Mouse (Mus musculus) intestine, postnatal 0 days (tissue): ENCODE results near the gene Chsy1. TPM values are rescaled to one million over a fixed set of nuclear protein-coding genes. Genes with fewer than 3 reads are reported as not detected.

Experiments used
- ATAC-seq: fragments of 200-750 bp; cut with Nextera tagmentation; 2 replicates; pipeline ENCODE4 v1.8.0; 2017; ENCODE audit warnings: mild to moderate bottlenecking, moderate TSS enrichment, moderate library complexity
- H3K27ac ChIP-seq: fragments of 300-500 bp; sonication (generic); 2 replicates; pipeline ENCODE4 v1.5.1; 2014; ENCODE audit warnings: mild to moderate bottlenecking, low read depth, low read length, moderate library complexity
- H3K27me3 ChIP-seq: fragments of 300-500 bp; sonication (generic); replicated peaks from 2 replicates; pipeline ENCODE4 v1.6.1; 2014; ENCODE audit warnings: low read length, mixed read lengths; ENCODE audit not compliant: control insufficient read depth, insufficient read depth
- H3K36me3 ChIP-seq: fragments of 300-500 bp; sonication (generic); 2 replicates; pipeline ENCODE4 v1.6.1; 2014; ENCODE audit warnings: mild to moderate bottlenecking, moderate library complexity; ENCODE audit not compliant: control insufficient read depth, insufficient read depth
- H3K4me1 ChIP-seq: fragments of 300-500 bp; sonication (generic); replicated peaks from 2 replicates; pipeline ENCODE4 v1.6.1; 2014; ENCODE audit warnings: antibody characterized with exemption, low read length, mixed read lengths; ENCODE audit not compliant: control insufficient read depth, insufficient read depth
- H3K4me2 ChIP-seq: fragments of 300-500 bp; sonication (generic); replicated peaks from 2 replicates; pipeline ENCODE4 v1.6.1; 2014; ENCODE audit warnings: low read depth, mild to moderate bottlenecking, moderate library complexity
- H3K4me3 ChIP-seq: fragments of 300-500 bp; sonication (generic); 2 replicates; pipeline ENCODE4 v1.5.1; 2014; ENCODE audit warnings: low read depth, low read length
- H3K9ac ChIP-seq: fragments of 300-500 bp; sonication (generic); 2 replicates; pipeline ENCODE4 v1.6.1; 2014; ENCODE audit warnings: mild to moderate bottlenecking, low read depth, low read length
- H3K9me3 ChIP-seq: fragments of 300-500 bp; sonication (generic); 2 replicates; pipeline ENCODE4 v1.6.1; 2016; ENCODE audit warnings: mixed run types; ENCODE audit not compliant: control insufficient read depth
- CTCF ChIP-seq: sonication (generic); IDR thresholded peaks from 2 replicates; pipeline ENCODE4 v1.5.1; 2016; ENCODE audit warnings: low read depth, mild to moderate bottlenecking, control low read depth, antibody characterized with exemption, moderate library complexity
- WGBS: fragments of 180-500 bp; shearing (Covaris S2); extraction: QIAGEN DNeasy Blood & Tissue Kit; methylation state at CpG from one replicate; pipeline ENCODE4 v1.1.7; 2014; 5-methylcytosine and 5-hydroxymethylcytosine counted together
- polyA plus RNA-seq: library from polyadenylated mRNA; unstranded; fragments of >200 nt; fragmentation: Nextera tagmentation; extraction: Ambion mirVana; gene quantifications from 2 replicates; pipeline ENCODE4 v1.2.1, GENCODE M21; 2015

Chsy1 gene
- polyA plus RNA-seq, 1 experiment from 2014 or later, result 4.4 TPM

- no peak for ATAC-seq
- WGBS, result 31% methylated on average over 8 of the region's 8 CpGs
- no peaks in the 10 kb centered on the region for H3K4me1 ChIP-seq
These were observed 91.6 kb downstream of the Chsy1 start for GRCm38 (mm10) chr7:66200791-66201450.

GRCm38 (mm10) chr7:66201657-66202056 lies 92.3 kb downstream of the Chsy1 start:
- TF ChIP-seq CTCF, result no peak
- no peak overlapping the region for H3K9ac ChIP-seq
- H3K4me2 ChIP-seq, result no peak overlapping the region
- no peaks in the 10 kb centered on the region for H3K4me1 ChIP-seq
- WGBS, result 92% methylated on average over 2 of the region's 2 CpGs
- H3K9me3 ChIP-seq, result no peaks in the 10 kb centered on the region
- H3K27me3 ChIP-seq, result no peaks in the 10 kb centered on the region
- no peak overlapping the region for H3K27ac ChIP-seq
- no peak overlapping the region for H3K4me3 ChIP-seq
- H3K36me3 ChIP-seq, result no peaks in the 10 kb centered on the region
- no peak for ATAC-seq

More at GRCm38 (mm10) chr7:66200791-66201450, 91.6 kb downstream of the Chsy1 start:
- Histone ChIP-seq H3K27me3 (no peaks in the 10 kb centered on the region), H3K4me2 (no peak overlapping the region), H3K27ac (no peak overlapping the region), H3K4me3 (no peak overlapping the region), H3K9ac (no peak overlapping the region), H3K9me3 (no peaks in the 10 kb centered on the region), H3K36me3 (no peaks in the 10 kb centered on the region)
- no peak for TF ChIP-seq CTCF

- H3K36me3 ChIP-seq, result no peaks in the 10 kb centered on the region
- H3K4me1 ChIP-seq, result no peaks in the 10 kb centered on the region
- H3K27me3 ChIP-seq, result no peaks in the 10 kb centered on the region
- no peak overlapping the region for H3K4me3 ChIP-seq
- no peak for ATAC-seq
- H3K27ac ChIP-seq, result no peak overlapping the region
- H3K4me2 ChIP-seq, result no peak overlapping the region
- H3K9me3 ChIP-seq, result no peaks in the 10 kb centered on the region
- 88% methylated on average over 2 of the region's 2 CpGs for WGBS
- no peak for TF ChIP-seq CTCF
- no peak overlapping the region for H3K9ac ChIP-seq
These were observed 100.6 kb downstream of the Chsy1 start for GRCm38 (mm10) chr7:66209920-66210319.

GRCm38 (mm10) chr7:66212887-66213286 lies 103.6 kb downstream of the Chsy1 start:
- 78% methylated on average over 1 of the region's 1 CpGs for WGBS
- TF ChIP-seq CTCF, result no peak
- H3K4me2 ChIP-seq, result no peak overlapping the region

DNA sequence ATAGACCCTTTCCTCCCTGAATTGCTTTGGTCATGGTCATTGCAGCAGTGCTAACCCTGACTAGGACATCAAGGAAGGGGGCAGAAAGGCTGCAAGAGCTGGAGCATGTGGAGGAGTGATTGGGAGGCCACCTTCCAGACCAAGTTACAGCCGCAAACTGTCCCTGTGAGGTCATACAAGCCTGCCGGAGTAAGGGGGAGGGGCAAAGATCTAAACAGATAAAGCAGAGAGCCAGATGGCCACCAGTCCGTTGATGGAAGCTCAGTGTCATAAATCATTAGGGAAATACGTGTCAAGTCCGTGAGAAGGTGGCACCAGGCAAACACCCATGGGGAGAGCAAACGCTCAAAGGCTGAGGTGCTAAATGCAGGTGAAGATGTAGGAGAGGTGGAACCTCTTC lies 105.2 kb downstream of the Chsy1 start:
- H3K4me3 ChIP-seq, result no peak overlapping the region
- no peaks in the 10 kb centered on the region for H3K27me3 ChIP-seq
- no peaks in the 10 kb centered on the region for H3K9me3 ChIP-seq
- H3K4me2 ChIP-seq, result no peak overlapping the region
- no peaks in the 10 kb centered on the region for H3K4me1 ChIP-seq
- no peak overlapping the region for H3K27ac ChIP-seq
- TF ChIP-seq CTCF, result no peak
- no peak for ATAC-seq
- H3K36me3 ChIP-seq, result no peaks in the 10 kb centered on the region
- H3K9ac ChIP-seq, result no peak overlapping the region
- 26% methylated on average over 6 of the region's 6 CpGs for WGBS

More at GRCm38 (mm10) chr7:66212887-66213286, 103.6 kb downstream of the Chsy1 start:
- Histone ChIP-seq H3K27ac (no peak overlapping the region), H3K9me3 (no peaks in the 10 kb centered on the region), H3K4me3 (no peak overlapping the region), H3K36me3 (no peaks in the 10 kb centered on the region), H3K9ac (no peak overlapping the region), H3K4me1 (no peaks in the 10 kb centered on the region), H3K27me3 (no peaks in the 10 kb centered on the region)
- no peak for ATAC-seq

DNA sequence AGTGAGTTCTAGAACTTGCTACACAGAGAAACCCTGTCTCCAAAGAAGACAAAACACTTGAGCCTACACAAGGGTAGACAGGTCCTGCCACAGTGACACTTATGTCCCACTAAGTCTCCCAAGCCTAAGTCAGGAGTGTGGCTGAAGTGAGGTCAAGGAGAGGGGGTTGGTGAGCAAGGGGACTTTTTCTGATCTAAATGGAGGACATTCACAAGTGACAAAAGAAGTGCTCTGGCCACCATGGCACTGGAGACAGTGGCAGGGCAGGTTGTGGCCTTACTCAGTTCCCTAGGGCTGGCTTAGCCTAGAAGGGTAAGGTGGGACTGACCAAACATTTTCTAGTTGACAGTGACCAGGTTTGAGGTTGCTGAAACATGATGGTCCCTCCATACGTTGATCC lies 106.6 kb downstream of the Chsy1 start:
- Histone ChIP-seq H3K27me3 (no peaks in the 10 kb centered on the region), H3K4me1 (no peaks in the 10 kb centered on the region), H3K9ac (no peak overlapping the region), H3K27ac (no peak overlapping the region), H3K4me2 (no peak overlapping the region), H3K9me3 (no peaks in the 10 kb centered on the region), H3K36me3 (no peaks in the 10 kb centered on the region), H3K4me3 (no peak overlapping the region)
- no peak for TF ChIP-seq CTCF
- WGBS, result 88% methylated on average over 1 of the region's 1 CpGs
- ATAC-seq, result no peak
